Mouse (Mus musculus) sigmoid colon, adult 10 weeks (tissue): Measurements from ENCODE around the gene Nanp. TPM values are rescaled to one million over a fixed set of nuclear protein-coding genes. Genes with fewer than 3 reads are reported as not detected.

Experiments
- polyA plus RNA-seq: library from polyadenylated mRNA; stranded (reverse); fragments of 350-450 nt; fragmentation: Illumina TruSeq; extraction: RNeasy Lipid Tissue Mini Kit (QIAGEN cat#74804); gene quantifications from one replicate; pipeline ENCODE4 v1.2.3, GENCODE M21; 2014; ENCODE audit warnings: low read depth, low replicate concordance

The Nanp gene
- polyA plus RNA-seq = 54.6 TPM

GRCm38 (mm10) chr2:151039232-151039695, at the start of gene Nanp, which contains the start of gene Ninl:
Nanp (minus strand) TSS chr2:151039398.
Ninl (minus strand) TSS chr2:151039382.

Other genes with a start within 250 kb of the Nanp start
- gene Abhd12, start 134.7 kb downstream of the Nanp start, polyA plus RNA-seq = 66.9 TPM
- 5.3 TPM for gene Gins1, start 134.0 kb downstream of the Nanp start, polyA plus RNA-seq
- 1.2 TPM for gene Ninl, start within 50 bp of the Nanp start, polyA plus RNA-seq
- gene Gm14151, start 53.0 kb upstream of the Nanp start, polyA plus RNA-seq = not detected
- gene Gm14147, start 58.8 kb upstream of the Nanp start, polyA plus RNA-seq = not detected